Mouse (Mus musculus) splenic B cell, adult 2 months (primary cell): ENCODE data around the gene Atpif1.

Experiments used
- DNase-seq: peaks from one replicate; pipeline ENCODE4 v3.0.0-alpha.2; 2011; ENCODE audit warnings: low read depth, low spot score
- H3K27me3 ChIP-seq: 2 replicates; pipeline ENCODE4 v1.6.1; 2012; ENCODE audit warnings: mild to moderate bottlenecking, low read length, moderate library complexity, mixed read lengths; ENCODE audit not compliant: control insufficient read depth, poor library complexity, insufficient read depth, severe bottlenecking
- H3K36me3 ChIP-seq: 2 replicates; pipeline ENCODE4 v1.6.1; 2012; ENCODE audit warnings: mild to moderate bottlenecking, low read length, moderate library complexity, mixed read lengths; ENCODE audit not compliant: control insufficient read depth, poor library complexity, insufficient read depth, severe bottlenecking

Atpif1 gene

DNA sequence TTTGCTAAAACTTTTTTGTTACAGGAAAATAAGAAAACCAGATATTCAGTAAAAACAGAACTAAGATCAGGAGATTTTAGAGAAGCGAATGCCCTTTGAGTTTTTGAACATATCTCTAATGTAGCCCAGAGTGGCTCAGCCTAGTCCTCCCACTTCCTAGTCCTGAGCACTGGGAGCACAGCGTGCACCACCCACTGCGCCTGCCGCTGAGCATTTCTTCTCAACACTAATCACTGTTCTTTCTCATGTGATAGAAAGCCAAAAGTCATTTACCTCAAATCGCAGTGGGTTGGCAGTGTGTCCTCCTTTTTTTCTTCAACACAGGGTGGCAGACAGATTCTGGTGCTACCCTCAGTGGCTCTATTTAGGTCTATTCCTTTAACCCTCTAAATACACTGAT lies 6.0 kb upstream of the Atpif1 start:
- Histone ChIP-seq H3K36me3 (peaks cover 6% of the 10 kb centered on the region), H3K27me3 (no peaks in the 10 kb centered on the region)
- no peak for DNase-seq

- DNase-seq = peak; percentile 97
- no peaks in the 10 kb centered on the region for H3K27me3 ChIP-seq
- H3K36me3 ChIP-seq = peaks cover 3% of the 10 kb centered on the region; the same call in 1 of the 2 replicates
Measured at GRCm38 (mm10) chr4:132535406-132536121, 2.1 kb upstream of the Atpif1 start, which contains the start of gene Dnajc8. TSS of gene Dnajc8 (plus strand) at chr4:132535550.

DNA sequence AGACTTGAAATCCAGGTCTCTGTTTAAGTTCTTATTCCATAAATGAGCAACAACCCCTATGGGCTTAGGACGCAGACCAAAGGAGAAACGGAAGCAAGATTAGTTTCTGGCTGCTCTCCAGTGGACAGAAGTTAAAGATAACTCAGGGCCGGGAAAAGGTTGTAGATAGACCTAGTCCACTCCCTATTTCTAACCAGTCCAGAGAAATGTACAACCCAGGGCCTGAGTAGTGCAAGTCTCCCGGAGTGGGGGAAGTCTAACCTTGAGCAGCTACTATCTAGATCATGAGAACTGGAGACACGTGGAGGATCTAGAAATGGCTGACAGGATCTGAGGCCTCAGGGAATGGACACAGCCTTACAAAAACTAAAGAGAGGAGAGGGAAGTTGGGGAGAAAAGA lies 963 bp downstream of the Atpif1 start:
- no peak for DNase-seq
- Histone ChIP-seq H3K36me3 (no peaks in the 10 kb centered on the region), H3K27me3 (no peaks in the 10 kb centered on the region)

GRCm38 (mm10) chr4:132530033-132530804 lies 3.2 kb downstream of the Atpif1 start:
- no peaks in the 10 kb centered on the region for H3K36me3 ChIP-seq
- DNase-seq = no peak
- H3K27me3 ChIP-seq = no peaks in the 10 kb centered on the region

GRCm38 (mm10) chr4:132529344-132529743 lies 4.1 kb downstream of the Atpif1 start:
- DNase-seq = no peak
- Histone ChIP-seq H3K36me3 (no peaks in the 10 kb centered on the region), H3K27me3 (no peaks in the 10 kb centered on the region)

DNA sequence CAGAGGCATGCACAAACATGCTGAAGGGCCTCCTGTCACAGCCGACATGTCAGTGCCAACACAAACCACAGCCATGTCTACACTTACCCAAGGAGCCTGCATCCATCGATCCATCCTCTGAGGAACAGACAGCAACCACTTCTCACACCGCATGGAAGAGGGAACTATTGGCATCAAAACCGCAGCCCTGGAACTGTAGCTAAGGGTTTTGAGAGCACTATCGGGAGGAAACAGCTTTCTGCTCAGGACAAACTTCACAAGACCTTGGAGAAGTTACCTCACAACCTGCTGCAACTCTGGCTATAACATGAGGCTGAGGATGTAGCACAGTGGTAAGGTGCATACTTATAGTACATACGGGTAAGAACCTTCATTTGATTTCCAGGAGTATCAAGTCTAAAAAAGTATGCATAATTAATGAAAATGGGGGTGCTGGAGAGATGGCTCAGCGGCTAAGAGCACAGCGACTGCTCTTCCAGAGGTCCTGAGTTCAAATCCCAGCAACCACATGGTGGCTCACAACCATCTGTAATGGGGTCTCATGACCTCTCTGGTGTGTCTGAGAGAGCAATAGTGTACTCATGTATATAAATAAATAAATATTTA lies 5.4 kb downstream of the Atpif1 start:
- no peak for DNase-seq
- H3K27me3 ChIP-seq = no peaks in the 10 kb centered on the region
- no peaks in the 10 kb centered on the region for H3K36me3 ChIP-seq

GRCm38 (mm10) chr4:132526678-132527077 lies 6.8 kb downstream of the Atpif1 start:
- peak; percentile 67 for DNase-seq

DNA sequence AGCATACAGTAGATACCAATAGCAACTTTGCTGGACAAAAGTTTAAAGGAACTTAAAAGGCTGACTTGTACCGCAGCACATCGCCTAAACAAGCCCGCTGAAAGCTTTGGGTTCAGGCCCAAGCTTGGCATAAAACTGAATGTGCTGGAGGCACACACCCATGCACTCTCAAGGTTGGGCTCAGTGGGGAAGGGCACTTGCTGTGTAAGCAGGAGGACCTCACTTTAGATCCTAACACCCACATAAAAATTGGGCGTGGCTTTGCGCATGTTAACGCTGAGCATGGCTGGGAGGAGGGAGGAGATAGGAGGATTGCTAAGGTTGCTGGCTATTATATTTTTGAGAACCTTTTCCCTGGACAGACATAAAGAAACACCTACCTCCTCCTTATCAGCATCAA lies 8.7 kb downstream of the Atpif1 start:
- DNase-seq = no peak
- no peaks in the 10 kb centered on the region for H3K27me3 ChIP-seq
- no peaks in the 10 kb centered on the region for H3K36me3 ChIP-seq

More at GRCm38 (mm10) chr4:132526678-132527077, 6.8 kb downstream of the Atpif1 start:
- no peaks in the 10 kb centered on the region for H3K27me3 ChIP-seq
- no peaks in the 10 kb centered on the region for H3K36me3 ChIP-seq

- DNase-seq = no peak
- Histone ChIP-seq H3K27me3 (no peaks in the 10 kb centered on the region), H3K36me3 (no peaks in the 10 kb centered on the region)
Measured at GRCm38 (mm10) chr4:132524321-132524741, 9.1 kb downstream of the Atpif1 start.

DNA sequence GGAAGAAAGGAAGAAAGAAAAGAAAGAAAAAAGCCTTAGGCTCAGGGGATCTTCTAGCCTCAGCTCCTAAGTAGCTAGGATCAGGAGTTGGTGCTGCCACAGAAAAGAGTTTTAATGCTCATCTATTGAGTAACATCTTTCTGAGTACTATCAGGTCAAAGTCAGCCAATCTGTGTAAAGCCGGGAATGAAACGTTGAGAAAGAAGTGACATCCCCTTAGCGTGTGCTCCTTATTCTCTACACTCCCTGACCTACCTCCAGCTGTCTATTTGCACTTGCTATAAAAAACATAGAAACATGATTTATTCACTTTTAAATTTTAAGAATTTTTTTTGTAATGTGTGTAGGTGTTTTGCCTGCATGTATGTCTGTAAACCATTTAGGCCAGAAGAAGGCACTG lies 14.3 kb downstream of the Atpif1 start:
- no peaks in the 10 kb centered on the region for H3K27me3 ChIP-seq
- no peak for DNase-seq
- no peaks in the 10 kb centered on the region for H3K36me3 ChIP-seq

DNA sequence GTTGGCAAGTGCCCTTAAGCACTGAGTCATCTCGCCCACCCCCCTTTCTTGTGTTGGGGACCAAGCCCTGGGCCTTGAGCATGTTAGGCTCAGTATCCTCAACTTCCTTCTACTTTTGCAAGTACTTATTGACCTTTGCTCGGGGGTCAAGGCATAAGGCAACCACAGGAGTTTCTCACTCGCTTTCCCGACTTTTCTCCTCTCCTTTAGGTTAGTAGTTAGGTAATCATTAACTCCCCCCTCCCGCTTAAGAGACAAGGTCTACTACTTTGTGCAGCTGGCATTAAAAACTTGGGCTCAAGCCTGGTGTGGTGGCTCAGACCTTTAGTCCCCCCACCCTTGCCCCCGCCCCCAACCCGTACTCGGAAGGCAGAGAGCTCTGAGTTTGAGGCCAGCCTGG lies 15.4 kb downstream of the Atpif1 start:
- Histone ChIP-seq H3K36me3 (no peaks in the 10 kb centered on the region), H3K27me3 (no peaks in the 10 kb centered on the region)
- no peak for DNase-seq

GRCm38 (mm10) chr4:132515369-132516155 lies 17.9 kb downstream of the Atpif1 start:
- Histone ChIP-seq H3K27me3 (no peaks in the 10 kb centered on the region), H3K36me3 (no peaks in the 10 kb centered on the region)
- DNase-seq = peak; percentile 98

GRCm38 (mm10) chr4:132514555-132515135 lies 18.8 kb downstream of the Atpif1 start:
- peak; percentile 89 for DNase-seq
- no peaks in the 10 kb centered on the region for H3K36me3 ChIP-seq
- no peaks in the 10 kb centered on the region for H3K27me3 ChIP-seq
